Mouse (Mus musculus): ENCODE measurements around the gene Acad8.

Acad8 gene

GRCm38 (mm10) chr9:26985090-26985613 is 14.2 kb downstream of the Acad8 start:
- no peak for DNase-seq (ENCODE audit: low spot score)

- no peak for DNase-seq (ENCODE audit: low spot score)
Measured at GRCm38 (mm10) chr9:26978776-26979175, 20.6 kb downstream of the Acad8 start.

GRCm38 (mm10) chr9:26977754-26978153 is 21.6 kb downstream of the Acad8 start:
- DNase-seq (ENCODE audit: low spot score) = no peak

- DNase-seq (ENCODE audit: low spot score) = no peak
Measured at GRCm38 (mm10) chr9:26947790-26948189, 51.6 kb downstream of the Acad8 start.

DNA sequence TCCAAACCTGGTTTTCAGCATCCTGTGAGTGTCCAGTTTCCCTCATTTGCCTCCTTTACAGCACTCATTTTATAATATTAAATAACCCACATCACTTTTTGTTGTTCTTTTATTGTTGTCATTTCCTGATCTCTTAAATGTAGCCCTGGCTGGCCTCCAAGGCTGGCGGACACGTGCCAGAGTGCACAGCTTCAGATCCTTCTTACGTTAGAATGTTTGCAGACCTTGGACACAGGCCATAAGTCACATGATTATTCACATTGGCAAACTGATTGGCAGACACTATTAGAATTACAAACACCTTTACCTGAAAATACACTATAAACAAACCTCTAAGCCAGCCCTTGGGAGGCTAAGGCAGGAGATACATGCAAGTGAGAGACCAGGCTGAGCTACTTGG is 75.2 kb downstream of the Acad8 start:
- peak; percentile 31 for DNase-seq (ENCODE audit: low spot score)

Measured in ovary, adult 18-20 months (tissue).